Mouse (Mus musculus) 416B (cell line): ENCODE measurements around the gene Gm10160.
"Not testable (repeated sequence)": the region's sequence is repeated elsewhere in the genome, so short reads cannot be mapped to it uniquely, and the experiment has no call there.

Experiments used
- DNase-seq: peaks from one replicate; pipeline ENCODE4 v3.0.0; 2011; ENCODE audit warnings: low read depth

Gm10160 gene

GRCm38 (mm10) chr7:81858236-81858635 lies 2.6 kb upstream of the Gm10160 start:
- no peak for DNase-seq

- no peak for DNase-seq
Measured at GRCm38 (mm10) chr7:81856221-81856620, 627 bp upstream of the Gm10160 start.

GRCm38 (mm10) chr7:81854568-81855307 lies 856 bp downstream of the Gm10160 start:
- peak; percentile 94 for DNase-seq

- no peak for DNase-seq
Measured at GRCm38 (mm10) chr7:81851706-81852105, 3.9 kb downstream of the Gm10160 start.

GRCm38 (mm10) chr7:81850171-81850570 lies 5.4 kb downstream of the Gm10160 start:
- DNase-seq: no peak

- DNase-seq: no peak
Measured at GRCm38 (mm10) chr7:81849633-81850032, 6.0 kb downstream of the Gm10160 start.

GRCm38 (mm10) chr7:81849214-81849613 lies 6.4 kb downstream of the Gm10160 start:
- peak; percentile 53 for DNase-seq

- no peak for DNase-seq
Measured at GRCm38 (mm10) chr7:81847777-81848176, 7.8 kb downstream of the Gm10160 start.

GRCm38 (mm10) chr7:81847010-81847409 lies 8.6 kb downstream of the Gm10160 start:
- no peak for DNase-seq

GRCm38 (mm10) chr7:81846008-81846407 lies 9.6 kb downstream of the Gm10160 start:
- no peak for DNase-seq

GRCm38 (mm10) chr7:81845313-81845712 lies 10.3 kb downstream of the Gm10160 start:
- DNase-seq: no peak

- no peak for DNase-seq
Measured at GRCm38 (mm10) chr7:81844801-81845200, 10.8 kb downstream of the Gm10160 start.

GRCm38 (mm10) chr7:81843903-81844302 lies 11.7 kb downstream of the Gm10160 start:
- DNase-seq: no peak

- DNase-seq: peak; percentile 32
Measured at GRCm38 (mm10) chr7:81842998-81843397, 12.6 kb downstream of the Gm10160 start.

GRCm38 (mm10) chr7:81842141-81842540 lies 13.5 kb downstream of the Gm10160 start:
- DNase-seq: no peak

GRCm38 (mm10) chr7:81841439-81841838 lies 14.2 kb downstream of the Gm10160 start:
- DNase-seq: no peak

GRCm38 (mm10) chr7:81840661-81841181 lies 14.9 kb downstream of the Gm10160 start:
- DNase-seq: no peak

GRCm38 (mm10) chr7:81839746-81840145 lies 15.8 kb downstream of the Gm10160 start:
- DNase-seq: no peak

- DNase-seq: not testable (repeated sequence)
Measured at GRCm38 (mm10) chr7:81837771-81838170, 17.8 kb downstream of the Gm10160 start.

- no peak for DNase-seq
Measured at GRCm38 (mm10) chr7:81835430-81835829, 20.2 kb downstream of the Gm10160 start.

GRCm38 (mm10) chr7:81834847-81835246 lies 20.7 kb downstream of the Gm10160 start:
- peak; percentile 26 for DNase-seq

- peak; percentile 50 for DNase-seq
Measured at GRCm38 (mm10) chr7:81829379-81829894, 26.2 kb downstream of the Gm10160 start, which contains the start of gene Btbd1. Btbd1 (minus strand) TSS chr7:81829431.

- peak; percentile 21 for DNase-seq
Measured at GRCm38 (mm10) chr7:81828681-81829378, 26.8 kb downstream of the Gm10160 start.
